Mouse (Mus musculus) cerebellum, adult 9-10 months (tissue): ENCODE measurements around the gene Hdx.

ENCODE experiments used
- DNase-seq: peaks from one replicate; pipeline ENCODE4 v3.0.0; 2022

Gene Hdx

GRCm38 (mm10) chrX:111696356-111697282 is at the start of gene Hdx:
Gene Hdx, minus strand, starts transcription at chrX:111697079.
- DNase-seq: peak; percentile 79

- no peak for DNase-seq
Measured at GRCm38 (mm10) chrX:111685665-111686064, 11.2 kb downstream of the Hdx start.

- no peak for DNase-seq
Measured at GRCm38 (mm10) chrX:111671685-111672084, 25.2 kb downstream of the Hdx start.

GRCm38 (mm10) chrX:111660381-111660780 is 36.5 kb downstream of the Hdx start:
- peak; percentile 33 for DNase-seq

GRCm38 (mm10) chrX:111658671-111659070 is 38.2 kb downstream of the Hdx start:
- DNase-seq: no peak

- no peak for DNase-seq
Measured at GRCm38 (mm10) chrX:111644945-111645344, 51.9 kb downstream of the Hdx start.

- DNase-seq: no peak
Measured at GRCm38 (mm10) chrX:111640616-111641015, 56.3 kb downstream of the Hdx start.

GRCm38 (mm10) chrX:111597631-111598161 is 99.2 kb downstream of the Hdx start:
- DNase-seq: no peak

GRCm38 (mm10) chrX:111587616-111588015 is 109.3 kb downstream of the Hdx start:
- DNase-seq: no peak

- DNase-seq: no peak
Measured at GRCm38 (mm10) chrX:111577044-111577443, 119.8 kb downstream of the Hdx start.

- no peak for DNase-seq
Measured at GRCm38 (mm10) chrX:111537859-111538258, 159.0 kb downstream of the Hdx start, which contains the start of gene Rps6ka6. Gene Rps6ka6, minus strand, starts transcription at chrX:111537959.
